In genomic region chr1:38261076-38261475, GRCm38 (mm10) we compare ENCODE assay signal across 21 mouse cellular contexts.
DNase-seq lines count a peak whose midpoint lies in the region; ATAC-seq and TF ChIP-seq lines count a peak whose summit lies in the region.
"Had no signal": no experiment of that assay in that cellular context is flagged by ENCODE, and none has a peak within 500 bp of the region (broad histone marks: within the 10 kb centered on the region; RNA-seq: fewer than 3 reads in every experiment).

No protein-coding gene starts in this region.

- TF ChIP-seq CTCF in liver, adult 2 months (IDR thresholded peaks at IDR 0.05; ENCODE audit: low read depth, low read length), result no peak
- TF ChIP-seq CTCF in forebrain, postnatal 0 days (IDR thresholded peaks at IDR 0.05; ENCODE audit: low read depth), result no peak

- no peaks in the 10 kb centered on the region for H3K79me2 ChIP-seq in liver, adult 2 months (ENCODE audit: control insufficient read depth, insufficient read depth, low read length)

- H3K27ac ChIP-seq in liver, adult 2 months (replicated peaks; ENCODE audit: insufficient read depth, low read depth, low read length), result no peak overlapping the region
- H3K27ac ChIP-seq in liver, embryonic 11.5 days (ENCODE audit: low read depth, low read length), result no peak overlapping the region
- no peak overlapping the region for H3K27ac ChIP-seq in forebrain, postnatal 0 days (ENCODE audit: low read depth, low read length)
- H3K27ac ChIP-seq: forebrain, embryonic 10.5 days; hindbrain, embryonic 10.5 days; hindbrain, postnatal 0 days; midbrain, embryonic 13.5 days had no signal

- no peak for TF ChIP-seq POLR2A in liver, adult 2 months (IDR thresholded peaks at IDR 0.05; ENCODE audit: extremely low read depth, insufficient read depth, low read length)

- no peaks in the 10 kb centered on the region for H3K4me1 ChIP-seq in liver, adult 2 months (ENCODE audit: control insufficient read depth, insufficient read depth, low read length)
- no peaks in the 10 kb centered on the region; the same call in 1 of the 2 replicates for H3K4me1 ChIP-seq in liver, embryonic 11.5 days (replicated peaks; ENCODE audit: control insufficient read depth, insufficient read depth, low read length)
- H3K4me1 ChIP-seq in forebrain, postnatal 0 days (ENCODE audit: insufficient read depth), result no peaks in the 10 kb centered on the region

- 58% methylated on average over 5 of the region's 5 CpGs for WGBS in liver, adult 2 months
- 62% methylated on average over 5 of the region's 5 CpGs for WGBS in liver, embryonic 11.5 days
- 94% methylated on average over 5 of the region's 5 CpGs for whole genome bisulfite sequencing in forebrain, postnatal 0 days

- no peaks in the 10 kb centered on the region for H3K36me3 ChIP-seq in liver, adult 2 months (ENCODE audit: control insufficient read depth, insufficient read depth, low read length)
- H3K36me3 ChIP-seq in liver, embryonic 11.5 days (ENCODE audit: control insufficient read depth, insufficient read depth, low read length), result no peaks in the 10 kb centered on the region
- H3K36me3 ChIP-seq in forebrain, postnatal 0 days (ENCODE audit: insufficient read depth), result peaks cover 5% of the 10 kb centered on the region
- H3K36me3 ChIP-seq: limb, embryonic 15.5 days had no signal

- no peaks in the 10 kb centered on the region for H3K27me3 ChIP-seq in liver, adult 2 months (ENCODE audit: control insufficient read depth, insufficient read depth, low read length)
- no peaks in the 10 kb centered on the region for H3K27me3 ChIP-seq in liver, embryonic 11.5 days (replicated peaks; ENCODE audit: control insufficient read depth, insufficient read depth, low read length)
- no peaks in the 10 kb centered on the region for H3K27me3 ChIP-seq in forebrain, postnatal 0 days (ENCODE audit: insufficient read depth, low read length)
- H3K27me3 ChIP-seq: midbrain, embryonic 13.5 days had no signal

- H3K4me3 ChIP-seq in liver, adult 2 months (ENCODE audit: insufficient read depth, low read depth, low read length), result no peak overlapping the region
- no peak overlapping the region for H3K4me3 ChIP-seq in liver, embryonic 11.5 days (ENCODE audit: low read depth, low read length)
- H3K4me3 ChIP-seq in forebrain, postnatal 0 days (ENCODE audit: low read depth, low read length), result no peak overlapping the region
- H3K4me3 ChIP-seq: forebrain, embryonic 10.5 days; hindbrain, embryonic 10.5 days; limb, embryonic 15.5 days; midbrain, embryonic 13.5 days had no signal

- no peak overlapping the region for H3K9ac ChIP-seq in liver, adult 2 months (ENCODE audit: low read depth, low read length)
- H3K9ac ChIP-seq in liver, embryonic 11.5 days (ENCODE audit: low read depth, low read length), result no peak overlapping the region
- H3K9ac ChIP-seq in forebrain, postnatal 0 days, result no peak overlapping the region
- H3K9ac ChIP-seq: limb, embryonic 15.5 days; midbrain, embryonic 13.5 days had no signal

- peak; percentile 46 for DNase-seq in gastrocnemius, adult 18-20 months (ENCODE audit: low spot score)
- DNase-seq in gastrocnemius, adult 8-10 months (ENCODE audit: low spot score in 2 of 2), result no peak
- peak; percentile 26 to 27 for DNase-seq in heart, adult 9 months (ENCODE audit: low spot score in 2 of 2)
- DNase-seq in heart, postnatal 4 days, result no peak
- DNase-seq in liver, adult 2 months (ENCODE audit: extremely low read depth, low read depth, low spot score), result peak; percentile 27
- no peak for DNase-seq in liver, embryonic 11.5 days (ENCODE audit: low spot score)
- DNase-seq in 3T3-L1 (ENCODE audit: low read depth, low spot score), result peak; percentile 64
- no peak for DNase-seq in forebrain, postnatal 0 days
- DNase-seq: adrenal gland, postnatal 36 days; cerebellum, adult 11-12 months; cerebellum, postnatal 10 days; left cerebral cortex, postnatal 4 days; thymus, adult 18-20 months; thymus, postnatal 36 days had no signal

- no peak for ATAC-seq in liver, embryonic 11.5 days (replicated peaks; ENCODE audit: low FRiP score)
- no peak for ATAC-seq in forebrain, postnatal 0 days
- ATAC-seq: forebrain, embryonic 16.5 days; hindbrain, postnatal 0 days; intestine, embryonic 16.5 days; midbrain, embryonic 13.5 days had no signal

- no peak overlapping the region for H3K4me2 ChIP-seq in liver, embryonic 11.5 days
- H3K4me2 ChIP-seq in forebrain, postnatal 0 days (ENCODE audit: low read depth), result no peak overlapping the region
- H3K4me2 ChIP-seq: limb, embryonic 15.5 days; midbrain, embryonic 13.5 days had no signal

- no peaks in the 10 kb centered on the region for H3K9me3 ChIP-seq in liver, embryonic 11.5 days (ENCODE audit: control insufficient read depth, low read length)
- H3K9me3 ChIP-seq in forebrain, postnatal 0 days (ENCODE audit: low read length), result no peaks in the 10 kb centered on the region
- H3K9me3 ChIP-seq: hindbrain, embryonic 10.5 days; limb, embryonic 15.5 days; midbrain, embryonic 13.5 days had no signal

Comparison
In these comparisons a context has a peak if more than half of its experiments do, and no peak if none do; other contexts are left out.
1. DNase-seq: peak in gastrocnemius, adult 18-20 months (single experiment), heart, adult 9 months (2 of 2), liver, adult 2 months (single experiment) and 3T3-L1 (single experiment); none in gastrocnemius, adult 8-10 months (0 of 2), heart, postnatal 4 days (single experiment), liver, embryonic 11.5 days (single experiment) and forebrain, postnatal 0 days (single experiment).